Mouse (Mus musculus) limb, embryonic 11.5 days (tissue): Measurements from ENCODE around the gene Kbtbd4. TPM values are rescaled to one million over a fixed set of nuclear protein-coding genes. Genes with fewer than 3 reads are reported as not detected.

Experiments used
- ATAC-seq: fragments of 200-750 bp; cut with Nextera tagmentation; 2 replicates; pipeline ENCODE4 v1.8.0; 2017; ENCODE audit warnings: low read depth; ENCODE audit not compliant: insufficient number of reproducible peaks, low FRiP score, low TSS enrichment
- DNase-seq: peaks from one replicate; pipeline ENCODE4 v3.0.0-alpha.2; 2015; ENCODE audit warnings: low spot score
- H3K27ac ChIP-seq: fragments of 300-500 bp; sonication (generic); replicated peaks from 2 replicates; pipeline ENCODE4 v1.5.1; 2014; ENCODE audit warnings: low read depth, mild to moderate bottlenecking, low read length
- H3K27me3 ChIP-seq: fragments of 300-500 bp; sonication (generic); 2 replicates; pipeline ENCODE4 v1.6.1; 2014; ENCODE audit warnings: mild to moderate bottlenecking, low read length, mixed read lengths; ENCODE audit not compliant: control insufficient read depth, insufficient read depth
- H3K36me3 ChIP-seq: fragments of 300-500 bp; sonication (generic); 2 replicates; pipeline ENCODE4 v1.6.1; 2014; ENCODE audit warnings: mild to moderate bottlenecking, low read length, moderate library complexity, mixed read lengths; ENCODE audit not compliant: control insufficient read depth, insufficient read depth
- H3K4me1 ChIP-seq: fragments of 300-500 bp; sonication (generic); 2 replicates; pipeline ENCODE4 v1.6.1; 2014; ENCODE audit warnings: low read length, mixed read lengths; ENCODE audit not compliant: control insufficient read depth, insufficient read depth
- H3K4me2 ChIP-seq: fragments of 300-500 bp; sonication (generic); 2 replicates; pipeline ENCODE4 v1.6.1; 2014; ENCODE audit warnings: low read depth, mild to moderate bottlenecking, moderate library complexity; ENCODE audit not compliant: severe bottlenecking
- H3K4me3 ChIP-seq: fragments of 300-500 bp; sonication (generic); 2 replicates; pipeline ENCODE4 v1.5.1; 2014; ENCODE audit warnings: low read depth, low read length
- H3K9ac ChIP-seq: fragments of 300-500 bp; sonication (generic); 2 replicates; pipeline ENCODE4 v1.6.1; 2014; ENCODE audit warnings: mild to moderate bottlenecking, low read length
- H3K9me3 ChIP-seq: fragments of 300-500 bp; sonication (generic); 2 replicates; pipeline ENCODE4 v1.6.1; 2016; ENCODE audit warnings: low read length; ENCODE audit not compliant: control insufficient read depth
- WGBS: fragments of 180-500 bp; shearing (Covaris S2); extraction: QIAGEN DNeasy Blood & Tissue Kit; methylation state at CpG from one replicate; pipeline ENCODE4 v1.1.7; 2014; 5-methylcytosine and 5-hydroxymethylcytosine counted together
- polyA plus RNA-seq: library from polyadenylated mRNA; unstranded; fragments of >200 nt; fragmentation: Nextera tagmentation; extraction: Ambion mirVana; gene quantifications from 2 replicates; pipeline ENCODE4 v1.2.1, GENCODE M21; 2014

Gene Kbtbd4
- polyA plus RNA-seq, 1 experiment from 2014 or later, result 47.5 TPM

DNA sequence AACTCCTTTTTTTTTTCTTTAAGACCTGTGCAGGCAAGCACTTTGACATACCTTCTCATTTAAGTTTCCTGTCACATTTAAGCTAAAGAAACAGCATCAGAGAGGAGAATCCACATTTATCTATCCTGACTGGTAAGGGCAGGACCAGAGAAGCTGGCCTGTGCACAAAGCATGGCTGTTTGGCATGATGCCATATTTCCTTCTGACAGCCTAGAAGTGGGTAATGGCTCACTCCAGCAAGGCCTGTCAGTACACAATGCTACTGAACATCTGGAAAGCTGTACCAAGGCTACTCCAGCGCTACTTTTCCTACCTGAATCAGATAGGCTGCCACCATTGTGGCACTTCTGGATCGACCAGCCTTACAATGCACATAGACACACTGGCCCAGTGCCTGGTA is 9.1 kb downstream of the Kbtbd4 start:
- no peaks in the 10 kb centered on the region for H3K27me3 ChIP-seq
- DNase-seq, result no peak
- H3K4me2 ChIP-seq, result no peak overlapping the region
- no peak overlapping the region for H3K27ac ChIP-seq
- WGBS, result 82% methylated on average over 2 of the region's 2 CpGs
- ATAC-seq, result no peak
- no peak overlapping the region for H3K9ac ChIP-seq
- no peaks in the 10 kb centered on the region for H3K9me3 ChIP-seq
- peaks cover 11% of the 10 kb centered on the region for H3K36me3 ChIP-seq
- no peak overlapping the region for H3K4me3 ChIP-seq
- H3K4me1 ChIP-seq, result peaks cover 8% of the 10 kb centered on the region

DNA sequence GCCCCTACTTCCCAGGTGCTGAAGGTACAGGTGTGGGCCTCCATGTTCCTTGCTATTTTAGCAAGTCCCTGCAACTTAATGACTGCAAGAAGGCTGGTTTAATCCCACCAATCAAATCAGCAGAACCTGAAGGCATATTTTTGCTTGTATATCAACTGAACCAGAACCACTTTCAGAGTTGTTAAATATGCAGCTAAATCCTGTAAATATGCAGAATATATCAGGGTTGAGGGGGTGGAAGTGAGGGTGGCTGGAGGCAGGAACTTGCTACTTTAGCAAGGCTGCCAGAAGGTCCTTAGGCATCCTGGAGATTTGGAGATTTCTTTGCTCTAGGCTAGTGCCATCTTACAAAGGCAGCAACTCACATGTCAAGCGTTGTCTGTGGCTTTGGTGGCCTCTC is 11.0 kb downstream of the Kbtbd4 start:
- no peak for DNase-seq
- Histone ChIP-seq H3K27me3 (no peaks in the 10 kb centered on the region), H3K4me2 (no peak overlapping the region), H3K27ac (no peak overlapping the region), H3K9ac (no peak overlapping the region), H3K4me1 (peaks cover 8% of the 10 kb centered on the region), H3K9me3 (no peaks in the 10 kb centered on the region), H3K4me3 (no peak overlapping the region), H3K36me3 (peaks cover 6% of the 10 kb centered on the region)
- ATAC-seq, result no peak
- 91% methylated on average over 1 of the region's 1 CpGs for WGBS

DNA sequence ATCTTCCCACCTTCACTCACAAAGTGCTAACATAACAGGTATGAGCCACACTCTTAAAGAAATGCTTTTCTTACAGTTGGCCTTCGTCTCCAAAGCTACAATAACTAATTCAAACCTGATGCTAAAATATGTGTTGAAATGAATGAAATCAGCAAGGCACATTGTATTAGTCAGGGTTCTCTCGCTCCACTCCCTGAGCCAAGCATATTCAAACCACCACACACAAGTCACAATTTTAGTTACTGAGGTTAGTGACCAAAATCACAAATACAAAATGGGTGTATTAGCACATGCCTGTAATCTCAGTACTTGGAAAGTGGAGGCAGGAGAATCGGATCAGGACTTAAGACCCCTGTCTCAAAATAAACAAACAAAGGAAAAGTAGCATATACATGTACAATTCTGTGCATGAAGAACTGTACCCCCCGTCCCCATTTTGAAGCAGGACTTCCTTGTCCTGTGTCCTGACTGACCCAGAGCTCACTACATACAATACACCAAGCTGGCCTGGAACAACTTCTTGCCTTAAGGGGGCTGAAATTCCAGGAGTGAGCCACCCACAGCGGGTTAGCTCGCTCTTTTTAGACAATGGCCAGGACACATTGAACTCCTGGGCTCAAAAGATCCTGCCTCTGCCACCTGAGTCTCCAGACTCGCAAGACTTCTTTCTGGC is 12.2 kb downstream of the Kbtbd4 start:
- DNase-seq (no peak), ATAC-seq (no peak)
- Histone ChIP-seq H3K36me3 (peaks cover 2% of the 10 kb centered on the region; the same call in 1 of the 2 replicates), H3K4me2 (peak overlapping the region; percentile 84), H3K27ac (peak overlapping the region; percentile 79), H3K4me3 (peak overlapping the region; percentile 70), H3K4me1 (peaks cover 8% of the 10 kb centered on the region), H3K9me3 (no peaks in the 10 kb centered on the region), H3K27me3 (no peaks in the 10 kb centered on the region), H3K9ac (peak overlapping the region; percentile 99)
- 27% methylated on average over 7 of the region's 7 CpGs for WGBS

DNA sequence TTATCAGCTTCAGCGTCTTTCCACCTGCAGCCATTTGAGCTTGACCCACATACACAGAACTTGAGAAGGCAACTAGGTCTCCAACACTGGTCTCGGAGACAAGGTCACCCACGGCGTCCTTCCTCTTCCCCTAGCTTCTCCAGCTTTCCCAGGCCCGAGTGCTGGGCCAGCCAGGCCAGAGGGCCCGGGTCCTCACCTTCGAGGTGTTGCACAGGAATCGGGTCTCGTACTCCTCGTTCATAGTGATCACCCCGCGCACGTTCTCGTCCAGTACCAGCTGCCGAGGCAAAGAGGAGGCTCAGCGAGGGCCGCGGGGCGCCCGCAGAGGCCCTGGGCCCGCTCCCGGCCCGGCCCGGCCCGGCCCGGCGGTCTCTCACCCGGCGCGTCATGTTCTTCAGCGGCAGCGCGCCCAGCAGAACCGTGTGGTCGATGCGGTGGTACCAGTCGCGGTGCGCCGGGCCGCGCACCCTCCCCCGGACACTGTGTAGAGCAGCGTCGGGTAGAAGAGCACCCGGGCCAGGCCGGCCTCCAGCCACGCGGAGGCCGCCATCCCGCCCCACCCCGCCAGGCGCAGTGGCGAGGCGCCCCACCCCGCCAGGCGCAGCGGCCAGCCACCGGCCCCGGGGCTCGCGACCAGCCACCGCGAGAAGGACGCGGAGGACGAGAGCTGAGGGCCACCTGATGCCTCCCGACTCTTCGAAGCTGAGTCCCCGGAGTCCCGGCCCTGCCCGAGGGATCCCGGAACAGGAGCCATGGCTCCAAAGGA is 12.9 kb downstream of the Kbtbd4 start:
- ATAC-seq (peak; percentile 87), DNase-seq (peak; percentile 81)
- peak overlapping the region; percentile 70 for H3K4me3 ChIP-seq
- H3K9me3 ChIP-seq, result no peaks in the 10 kb centered on the region
- peaks cover 2% of the 10 kb centered on the region; the same call in 1 of the 2 replicates for H3K36me3 ChIP-seq
- H3K27ac ChIP-seq, result peak overlapping the region; percentile 79
- H3K4me1 ChIP-seq, result peaks cover 8% of the 10 kb centered on the region
- H3K4me2 ChIP-seq, result peak overlapping the region; percentile 84
- no peaks in the 10 kb centered on the region for H3K27me3 ChIP-seq
- WGBS, result under 1% methylated on average over 64 of the region's 73 CpGs
- H3K9ac ChIP-seq, result peak overlapping the region; percentile 99

DNA sequence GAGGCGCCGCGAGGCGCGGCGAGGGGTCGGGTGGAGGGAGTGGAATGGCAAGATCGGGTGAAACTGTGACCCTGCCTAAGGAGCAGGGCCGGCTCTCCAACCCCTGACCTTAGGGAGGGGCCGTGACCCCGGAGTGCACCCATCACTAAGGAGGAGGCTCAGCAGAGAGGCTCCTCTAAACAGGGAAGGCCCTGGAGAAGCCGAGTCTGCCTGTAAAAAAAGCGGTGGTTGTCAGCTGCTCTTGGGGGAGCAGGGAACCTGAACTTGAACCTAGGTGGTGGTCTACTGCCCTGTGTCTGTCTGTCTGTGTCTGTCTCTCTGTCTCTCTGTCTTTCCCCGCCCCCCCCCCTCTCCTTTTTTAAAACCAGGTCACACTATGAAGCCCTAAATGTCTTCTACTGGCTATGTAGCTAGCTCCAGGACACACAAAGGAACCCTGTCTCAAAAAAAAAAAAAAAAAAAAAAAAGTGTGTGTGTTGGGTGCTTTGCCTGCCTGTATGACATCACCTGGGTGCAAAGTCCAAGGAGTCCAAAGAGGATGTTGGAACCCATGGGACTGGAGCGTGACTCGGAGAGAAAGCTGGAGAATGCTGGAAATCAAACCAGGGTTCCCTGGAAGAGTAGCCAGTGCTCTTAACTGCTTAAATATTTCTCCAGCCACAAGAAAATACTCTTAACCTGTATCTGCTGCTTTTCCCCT is 13.6 kb downstream of the Kbtbd4 start:
- 13% methylated on average over 16 of the region's 16 CpGs for WGBS
- peak; percentile 25 for DNase-seq
- H3K9ac ChIP-seq, result peak overlapping the region; percentile 99
- no peaks in the 10 kb centered on the region for H3K27me3 ChIP-seq
- H3K36me3 ChIP-seq, result peaks cover 2% of the 10 kb centered on the region; the same call in 1 of the 2 replicates
- peak overlapping the region; percentile 70 for H3K4me3 ChIP-seq
- H3K27ac ChIP-seq, result peak overlapping the region; percentile 79
- H3K9me3 ChIP-seq, result no peaks in the 10 kb centered on the region
- peak; percentile 75 for ATAC-seq
- peak overlapping the region; percentile 84 for H3K4me2 ChIP-seq
- peaks cover 8% of the 10 kb centered on the region for H3K4me1 ChIP-seq

DNA sequence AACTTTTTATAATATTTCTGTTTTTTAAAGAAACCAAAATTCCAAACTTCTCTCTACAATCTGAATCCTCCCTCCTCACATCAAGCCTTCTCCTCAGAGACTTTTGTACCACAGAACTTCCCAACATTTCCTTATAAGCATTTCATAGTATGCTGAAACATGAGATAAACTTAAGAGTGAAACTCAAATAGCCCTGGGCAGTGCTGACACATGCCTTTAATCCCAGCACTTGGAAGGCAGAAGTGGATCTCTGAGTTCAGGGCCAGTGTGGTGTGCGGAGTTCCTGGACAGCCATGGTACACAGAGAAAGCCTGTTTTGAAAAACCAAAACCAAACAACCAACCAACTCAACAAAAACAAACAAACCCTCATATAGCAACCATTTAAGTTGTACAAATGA is 16.6 kb downstream of the Kbtbd4 start:
- H3K36me3 ChIP-seq, result no peaks in the 10 kb centered on the region
- no peaks in the 10 kb centered on the region for H3K27me3 ChIP-seq
- no peak overlapping the region for H3K9ac ChIP-seq
- no peak overlapping the region for H3K4me2 ChIP-seq
- peaks cover 1% of the 10 kb centered on the region for H3K4me1 ChIP-seq
- H3K27ac ChIP-seq, result no peak overlapping the region
- no peak for DNase-seq
- ATAC-seq, result no peak
- H3K9me3 ChIP-seq, result no peaks in the 10 kb centered on the region
- WGBS, result 88% methylated on average over 1 of the region's 1 CpGs
- H3K4me3 ChIP-seq, result no peak overlapping the region

DNA sequence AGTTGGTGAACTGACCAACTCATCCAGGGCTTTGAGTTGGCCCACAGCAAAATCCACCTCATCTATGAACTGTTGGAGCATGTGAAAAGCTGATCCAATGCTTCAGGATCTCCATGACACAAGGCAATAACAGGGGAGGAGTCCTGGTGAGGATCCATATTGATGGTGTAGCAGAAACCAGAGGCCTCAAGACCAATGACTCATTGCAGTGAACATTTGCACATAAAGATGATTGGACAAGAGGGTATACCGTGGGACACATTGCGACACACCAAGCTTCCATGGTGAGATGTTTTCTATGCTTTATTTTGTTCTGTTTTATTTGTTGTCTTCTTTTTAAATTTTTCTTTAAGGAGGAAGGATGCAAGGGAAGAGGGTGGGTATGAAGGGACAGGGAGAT is 18.1 kb downstream of the Kbtbd4 start:
- Histone ChIP-seq H3K9ac (no peak overlapping the region), H3K36me3 (no peaks in the 10 kb centered on the region), H3K9me3 (no peaks in the 10 kb centered on the region), H3K4me1 (no peaks in the 10 kb centered on the region), H3K27ac (no peak overlapping the region), H3K4me3 (no peak overlapping the region), H3K27me3 (no peaks in the 10 kb centered on the region), H3K4me2 (no peak overlapping the region)
- WGBS, result 93% methylated on average over 2 of the region's 2 CpGs
- no peak for ATAC-seq
- no peak for DNase-seq

DNA sequence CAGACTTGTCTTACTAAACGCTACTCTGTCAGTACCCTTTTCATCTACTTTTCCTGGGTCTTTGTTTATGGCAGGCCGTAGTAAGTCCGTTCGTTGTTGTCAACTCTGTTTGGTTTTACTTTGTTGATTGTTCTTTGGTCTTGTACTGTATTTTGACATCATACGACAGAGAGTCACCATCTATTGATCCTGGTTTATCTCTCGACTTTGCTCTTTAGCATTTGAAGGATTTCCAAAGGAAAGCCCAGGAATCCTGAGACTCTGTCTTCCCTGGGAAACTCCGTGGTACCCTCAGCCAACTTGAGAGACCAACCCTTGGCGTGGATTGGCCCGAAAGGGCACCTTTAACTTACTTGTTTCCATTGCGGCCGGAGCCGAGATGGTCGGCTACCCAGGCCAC is 24.0 kb downstream of the Kbtbd4 start:
- 85% methylated on average over 13 of the region's 13 CpGs for WGBS
- DNase-seq (no peak), ATAC-seq (no peak)
- Histone ChIP-seq H3K4me2 (no peak overlapping the region), H3K4me1 (no peaks in the 10 kb centered on the region), H3K36me3 (no peaks in the 10 kb centered on the region), H3K27ac (no peak overlapping the region), H3K27me3 (no peaks in the 10 kb centered on the region), H3K9me3 (no peaks in the 10 kb centered on the region), H3K4me3 (no peak overlapping the region), H3K9ac (no peak overlapping the region)
